Mouse (Mus musculus): ENCODE data around the gene Tspan9.

Gene Tspan9

GRCm38 (mm10) chr6:128035250-128035929 lies 108.0 kb downstream of the Tspan9 start:
- peak; percentile 64 for DNase-seq (ENCODE audit: low read depth)

DNA sequence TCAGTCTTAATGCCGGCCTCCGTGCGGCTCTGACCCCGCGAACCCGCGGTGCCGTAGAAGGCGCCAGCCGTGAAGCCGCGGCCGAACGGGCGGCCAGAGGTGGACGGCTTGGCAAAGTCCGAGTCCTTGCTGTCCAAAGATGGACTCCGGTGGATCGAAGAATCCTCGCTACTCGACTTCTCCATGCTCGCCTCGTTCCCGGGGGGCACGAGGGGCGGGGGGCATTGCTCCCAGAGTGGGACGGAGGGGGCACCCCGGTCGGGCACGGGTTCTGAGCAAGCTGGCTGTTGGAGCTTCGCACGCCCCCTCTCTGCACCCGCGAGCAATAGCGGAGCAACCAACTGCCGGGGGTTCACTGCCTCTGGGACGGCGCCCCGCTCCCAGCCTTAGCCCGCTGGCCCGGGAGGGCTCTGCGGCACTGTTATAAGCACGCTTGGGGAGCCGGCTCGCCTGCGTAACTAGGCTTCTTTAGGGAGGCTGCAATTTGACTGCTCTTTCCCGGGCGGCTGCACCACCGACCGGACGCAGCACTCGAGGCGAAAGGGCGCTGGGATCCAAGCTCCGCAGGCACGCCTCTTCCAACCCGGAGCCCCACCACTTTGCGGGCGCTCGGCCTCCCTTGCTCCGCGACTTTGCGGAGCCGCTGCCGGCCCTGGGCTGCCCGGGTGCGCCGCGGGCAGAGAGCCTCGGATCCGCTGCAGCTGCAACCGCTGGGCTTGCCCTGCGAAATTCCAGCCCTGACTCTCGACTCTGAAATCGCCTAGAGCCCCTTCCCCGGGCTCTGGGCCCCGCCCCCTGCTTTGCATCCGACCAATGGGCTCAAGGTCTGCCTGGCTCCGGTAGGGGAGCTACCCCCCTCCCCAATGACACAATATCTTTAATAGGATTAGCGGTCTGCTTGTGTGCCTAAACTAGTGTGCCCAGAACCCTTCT lies 108.8 kb downstream of the Tspan9 start:
- DNase-seq (ENCODE audit: low read depth), result peak; percentile 63

DNA sequence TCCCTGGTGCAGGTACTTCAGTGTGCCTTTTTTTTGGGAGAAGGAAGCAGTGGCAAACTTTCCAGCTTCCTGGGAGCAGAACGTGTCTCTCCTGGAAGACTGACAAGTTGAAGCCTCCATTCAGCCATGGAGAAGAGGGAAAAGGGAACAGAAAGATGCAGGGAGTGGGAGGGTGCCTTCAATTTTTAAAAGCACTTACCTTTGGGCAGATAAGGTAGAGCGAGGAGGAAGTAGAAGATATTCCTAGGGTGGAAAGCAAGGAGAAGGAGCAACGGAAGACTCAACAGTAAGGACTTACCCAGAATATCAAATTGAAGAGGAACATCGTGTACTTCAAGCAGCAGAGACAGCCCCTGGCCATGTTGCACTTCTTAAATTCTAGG lies 109.5 kb downstream of the Tspan9 start:
- DNase-seq (ENCODE audit: low read depth), result peak; percentile 36

GRCm38 (mm10) chr6:128033172-128033867 lies 110.1 kb downstream of the Tspan9 start:
- DNase-seq (ENCODE audit: low read depth), result peak; percentile 42

DNA sequence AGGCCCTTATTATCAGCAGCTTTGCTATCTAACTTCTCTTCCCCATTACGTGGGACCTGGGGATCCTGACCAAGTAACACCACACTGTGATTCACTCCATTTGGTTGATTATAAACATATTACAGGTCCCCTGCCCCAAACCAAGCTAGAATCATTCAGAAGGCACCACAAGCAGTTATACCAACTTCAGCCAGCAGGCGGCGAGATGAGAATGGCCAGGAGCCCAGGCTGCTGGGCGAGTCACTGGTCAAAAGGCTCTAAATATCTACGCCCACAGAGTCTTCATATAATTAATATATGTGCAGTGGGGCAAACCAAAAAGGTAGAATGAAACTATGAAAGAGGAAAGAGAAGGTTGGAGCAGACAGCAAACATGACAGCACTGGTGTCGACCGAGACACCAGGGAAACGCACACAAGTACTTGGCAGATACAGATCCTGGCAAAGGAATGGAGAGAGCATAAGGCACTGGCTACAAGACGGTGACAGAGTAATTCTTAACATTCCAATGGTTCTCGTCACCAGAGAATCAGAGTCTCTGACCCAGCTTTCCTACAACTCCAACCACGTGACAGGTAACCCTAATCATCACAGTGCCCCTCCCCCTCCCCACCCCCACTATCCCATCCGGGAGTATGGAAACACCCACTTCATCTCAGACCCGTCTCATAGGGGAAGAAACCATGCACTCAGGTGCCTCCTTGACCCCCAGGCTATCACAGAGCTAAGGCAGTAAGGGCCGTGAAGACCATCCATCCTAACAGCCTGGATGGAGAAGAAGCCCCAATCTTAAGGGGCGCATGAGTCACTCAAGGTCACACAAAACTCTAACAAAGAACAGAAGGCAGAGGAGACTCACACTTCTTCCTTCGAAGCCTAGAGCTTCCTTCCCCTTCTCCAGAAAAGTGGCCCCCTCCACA lies 110.9 kb downstream of the Tspan9 start:
- peak; percentile 83 for DNase-seq (ENCODE audit: low read depth)

GRCm38 (mm10) chr6:128031584-128031983 lies 111.8 kb downstream of the Tspan9 start:
- no peak for DNase-seq (ENCODE audit: low read depth)

- DNase-seq (ENCODE audit: low read depth), result no peak
Observed at GRCm38 (mm10) chr6:128031096-128031495, 112.3 kb downstream of the Tspan9 start.

DNA sequence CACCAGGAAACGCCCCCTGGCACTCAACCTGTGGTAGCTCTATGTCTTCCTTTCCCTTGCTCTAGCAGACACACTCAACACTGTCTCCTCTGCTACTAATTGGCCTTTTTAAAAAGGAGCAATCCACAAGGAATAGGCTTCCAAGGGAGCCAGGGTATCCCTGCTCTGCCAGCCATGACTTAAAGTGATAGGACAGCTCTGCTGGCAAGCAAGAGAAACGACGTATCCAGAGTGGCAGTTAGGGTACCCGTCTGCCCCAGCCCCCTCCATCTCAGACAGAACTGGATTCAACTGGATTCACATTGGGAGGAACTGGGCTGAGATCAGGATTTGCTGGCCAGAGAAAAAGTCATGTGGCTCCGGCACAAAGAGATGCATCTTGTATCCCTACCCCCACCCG lies 112.9 kb downstream of the Tspan9 start:
- no peak for DNase-seq (ENCODE audit: low read depth)

- no peak for DNase-seq (ENCODE audit: low read depth)
Observed at GRCm38 (mm10) chr6:128029517-128030348, 113.7 kb downstream of the Tspan9 start.

DNA sequence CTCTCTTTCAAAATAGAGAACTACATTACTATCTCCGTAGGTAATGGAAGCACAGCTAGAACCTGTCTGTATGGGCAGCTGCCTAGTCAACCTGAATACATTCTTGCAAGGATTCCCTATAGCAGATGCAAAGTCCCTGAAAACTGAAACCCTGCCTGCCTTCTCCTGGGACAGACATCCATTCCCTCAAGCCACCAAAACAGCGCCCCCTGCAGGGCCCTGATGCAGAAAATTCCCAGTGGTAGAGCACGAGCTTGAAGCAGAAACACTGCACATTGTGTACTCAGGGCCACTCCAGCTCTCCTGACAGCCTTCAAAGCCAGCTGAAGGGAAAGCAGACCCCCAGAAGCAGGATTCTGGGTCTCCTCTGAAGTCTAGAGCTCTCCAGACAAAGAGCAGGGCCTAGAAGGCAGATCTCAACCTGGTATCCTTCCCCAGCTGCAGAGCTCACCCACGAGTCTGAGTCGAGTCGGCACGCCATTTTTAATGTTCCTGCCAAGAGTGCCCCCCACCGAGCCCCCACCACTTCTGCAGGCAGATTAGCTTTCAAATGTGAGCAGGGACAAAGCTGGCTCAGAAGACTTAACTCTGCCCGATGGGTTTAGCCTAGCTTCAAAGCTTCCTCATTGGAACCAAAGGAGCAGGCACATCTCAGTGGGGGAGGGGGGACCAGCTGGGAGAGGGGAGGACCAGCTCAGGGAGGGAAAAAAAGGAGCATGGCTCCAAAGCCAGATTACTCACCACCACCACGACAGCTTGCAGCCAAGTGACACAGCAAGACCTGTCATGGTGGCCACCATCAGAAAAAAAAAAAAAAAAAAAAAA lies 115.1 kb downstream of the Tspan9 start:
- peak; percentile 68 for DNase-seq (ENCODE audit: low read depth)

- DNase-seq (ENCODE audit: low read depth), result no peak
Observed at GRCm38 (mm10) chr6:128025997-128026396, 117.4 kb downstream of the Tspan9 start.

DNA sequence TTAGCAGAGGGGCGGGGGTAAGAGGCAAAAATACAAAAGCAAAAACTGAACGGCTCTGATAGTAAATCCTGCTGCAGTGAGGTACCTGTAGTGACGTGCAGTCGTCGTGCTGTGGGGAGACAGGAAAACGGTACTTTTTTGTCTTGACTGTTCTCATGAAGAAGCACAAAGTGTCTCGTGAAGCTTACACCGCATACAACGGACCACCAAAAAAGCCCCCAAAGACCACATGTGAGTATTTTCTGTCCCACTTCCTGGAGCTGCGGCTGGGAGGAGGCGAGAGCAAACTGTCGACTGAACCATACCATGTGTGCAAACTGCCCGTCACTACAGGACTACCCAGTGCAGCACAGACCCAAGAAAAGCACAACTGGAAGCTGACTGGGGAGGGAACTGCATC lies 117.8 kb downstream of the Tspan9 start:
- DNase-seq (ENCODE audit: low read depth), result peak; percentile 79

DNA sequence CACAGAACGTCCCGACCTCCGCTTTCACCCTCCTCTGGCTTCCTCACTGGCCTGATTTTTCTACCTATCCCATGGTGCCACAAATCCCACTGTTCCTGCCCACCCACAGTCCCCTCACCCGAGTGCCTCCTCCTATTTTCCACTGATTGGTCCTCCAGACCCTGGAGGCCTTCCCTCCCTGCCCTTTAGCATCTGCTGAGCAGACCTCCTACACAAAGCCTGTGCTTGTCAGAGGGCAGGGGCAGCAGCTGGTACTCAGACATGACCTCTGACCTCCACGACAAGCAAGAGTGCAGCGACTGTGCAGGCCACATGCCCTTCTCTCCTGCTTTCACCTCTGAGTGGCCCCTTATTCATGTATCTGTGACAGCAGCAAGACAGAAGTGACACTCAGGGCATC lies 121.2 kb downstream of the Tspan9 start:
- no peak for DNase-seq (ENCODE audit: low read depth)

GRCm38 (mm10) chr6:128021931-128022202 lies 121.5 kb downstream of the Tspan9 start:
- no peak for DNase-seq (ENCODE audit: low read depth)

- DNase-seq (ENCODE audit: low read depth), result no peak
Observed at GRCm38 (mm10) chr6:128021106-128021930, 122.1 kb downstream of the Tspan9 start.

DNA sequence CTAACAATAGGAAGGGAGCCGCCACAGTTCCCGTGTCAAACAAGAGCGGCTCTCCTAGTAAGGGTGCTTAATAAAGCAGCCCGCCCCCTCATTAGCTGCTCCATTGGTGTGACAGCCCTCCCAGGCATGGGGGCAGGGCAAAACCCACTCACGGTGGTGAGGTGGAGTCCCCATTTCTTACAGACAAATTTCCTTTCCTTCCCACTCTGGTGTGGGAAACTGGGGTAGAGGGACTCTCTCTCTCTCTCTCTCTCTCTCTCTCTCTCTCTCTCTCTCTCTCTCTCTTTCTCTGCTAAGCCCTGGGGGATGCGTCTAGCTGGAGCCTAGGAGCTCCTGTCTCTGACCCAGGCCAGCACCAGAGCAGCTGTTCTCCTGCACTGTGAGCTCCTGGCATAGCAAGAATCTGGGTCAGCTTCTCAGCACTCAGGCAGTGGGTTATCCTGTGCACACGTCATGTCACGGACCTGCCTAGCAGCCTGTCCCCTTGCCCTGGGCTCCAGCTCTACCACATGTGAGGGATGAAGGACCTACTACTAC lies 122.8 kb downstream of the Tspan9 start:
- no peak for DNase-seq (ENCODE audit: low read depth)

- DNase-seq (ENCODE audit: low read depth), result no peak
Observed at GRCm38 (mm10) chr6:128020053-128020452, 123.3 kb downstream of the Tspan9 start.

- DNase-seq (ENCODE audit: low read depth), result no peak
Observed at GRCm38 (mm10) chr6:128019119-128019518, 124.3 kb downstream of the Tspan9 start.

DNA sequence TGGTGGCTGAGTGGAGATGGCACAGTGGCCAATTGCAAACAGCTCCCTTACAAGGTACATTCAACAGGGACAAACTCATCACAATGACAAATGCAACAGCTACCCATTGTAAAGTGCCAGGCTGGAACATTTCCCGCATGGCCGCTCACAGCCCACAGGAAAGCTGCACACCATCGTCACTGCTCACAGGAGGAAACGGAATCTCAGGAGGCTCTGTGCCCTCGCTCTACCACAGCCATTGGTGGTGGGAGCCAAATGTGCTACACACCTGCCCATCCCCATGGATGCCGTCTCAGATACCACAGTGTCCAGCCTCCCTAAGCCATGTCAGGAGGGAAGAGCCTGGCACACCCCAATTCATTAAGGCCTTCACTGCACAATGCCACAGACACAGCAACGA lies 128.1 kb downstream of the Tspan9 start:
- DNase-seq (ENCODE audit: low read depth), result no peak

Data from naive thymus-derived CD4-positive, alpha-beta T cell, adult 2 months (primary cell).